Mouse (Mus musculus): Measurements from ENCODE around the gene Mllt11. TPM values are rescaled to one million over a fixed set of nuclear protein-coding genes. Genes with fewer than 3 reads are reported as not detected.

Mllt11 gene
- polyA plus RNA-seq, 1 experiment from 2014 or later = 2.0 TPM

GRCm38 (mm10) chr3:95210585-95210984 is 21.4 kb downstream of the Mllt11 start:
- no peak for ATAC-seq (ENCODE audit: low read depth)
- no peak overlapping the region for H3K9ac ChIP-seq (ENCODE audit: low read depth, low read length)
- WGBS (ENCODE audit: insufficient replicate concordance) = 88% methylated on average over 2 of the region's 2 CpGs
- H3K4me3 ChIP-seq (ENCODE audit: low read depth, low read length) = no peak overlapping the region
- no peaks in the 10 kb centered on the region for H3K9me3 ChIP-seq (replicated peaks; ENCODE audit: control insufficient read depth, low read length)
- peaks cover 25% of the 10 kb centered on the region for H3K36me3 ChIP-seq (ENCODE audit: control insufficient read depth, insufficient read depth)
- no peak overlapping the region for H3K27ac ChIP-seq (ENCODE audit: low read length)
- no peaks in the 10 kb centered on the region for H3K27me3 ChIP-seq (ENCODE audit: control insufficient read depth, insufficient read depth, low read depth, low read length)
- H3K4me2 ChIP-seq (ENCODE audit: low read depth, low read length) = no peak overlapping the region
- H3K4me1 ChIP-seq (ENCODE audit: control insufficient read depth, low read depth, low read length) = peaks cover 6% of the 10 kb centered on the region; the same call in 1 of the 2 replicates

GRCm38 (mm10) chr3:95208286-95208685 is 23.7 kb downstream of the Mllt11 start:
- Histone ChIP-seq H3K9ac (ENCODE audit: low read depth, low read length) (no peak overlapping the region), H3K36me3 (ENCODE audit: control insufficient read depth, insufficient read depth) (peaks cover 36% of the 10 kb centered on the region), H3K27me3 (ENCODE audit: control insufficient read depth, insufficient read depth, low read depth, low read length) (no peaks in the 10 kb centered on the region), H3K4me2 (ENCODE audit: low read depth, low read length) (no peak overlapping the region), H3K4me1 (ENCODE audit: control insufficient read depth, low read depth, low read length) (no peaks in the 10 kb centered on the region; the same call in 1 of the 2 replicates), H3K9me3 (replicated peaks; ENCODE audit: control insufficient read depth, low read length) (no peaks in the 10 kb centered on the region), H3K27ac (ENCODE audit: low read length) (no peak overlapping the region), H3K4me3 (ENCODE audit: low read depth, low read length) (no peak overlapping the region)
- no peak for ATAC-seq (ENCODE audit: low read depth)
- 92% methylated on average over 4 of the region's 4 CpGs for WGBS (ENCODE audit: insufficient replicate concordance)

GRCm38 (mm10) chr3:95203880-95204279 is 28.1 kb downstream of the Mllt11 start:
- Histone ChIP-seq H3K27me3 (ENCODE audit: control insufficient read depth, insufficient read depth, low read depth, low read length) (no peaks in the 10 kb centered on the region), H3K27ac (ENCODE audit: low read length) (no peak overlapping the region), H3K9ac (ENCODE audit: low read depth, low read length) (no peak overlapping the region), H3K36me3 (ENCODE audit: control insufficient read depth, insufficient read depth) (peaks cover 70% of the 10 kb centered on the region), H3K9me3 (replicated peaks; ENCODE audit: control insufficient read depth, low read length) (no peaks in the 10 kb centered on the region), H3K4me3 (ENCODE audit: low read depth, low read length) (no peak overlapping the region), H3K4me2 (ENCODE audit: low read depth, low read length) (no peak overlapping the region), H3K4me1 (ENCODE audit: control insufficient read depth, low read depth, low read length) (no peaks in the 10 kb centered on the region)
- WGBS (ENCODE audit: insufficient replicate concordance) = 88% methylated on average over 6 of the region's 6 CpGs
- no peak for ATAC-seq (ENCODE audit: low read depth)

GRCm38 (mm10) chr3:95200562-95200961 is 31.4 kb downstream of the Mllt11 start:
- ATAC-seq (ENCODE audit: low read depth) = no peak
- Histone ChIP-seq H3K4me2 (ENCODE audit: low read depth, low read length) (no peak overlapping the region), H3K4me3 (ENCODE audit: low read depth, low read length) (no peak overlapping the region), H3K4me1 (ENCODE audit: control insufficient read depth, low read depth, low read length) (no peaks in the 10 kb centered on the region), H3K27ac (ENCODE audit: low read length) (no peak overlapping the region), H3K27me3 (ENCODE audit: control insufficient read depth, insufficient read depth, low read depth, low read length) (no peaks in the 10 kb centered on the region), H3K9me3 (replicated peaks; ENCODE audit: control insufficient read depth, low read length) (no peaks in the 10 kb centered on the region), H3K9ac (ENCODE audit: low read depth, low read length) (no peak overlapping the region), H3K36me3 (ENCODE audit: control insufficient read depth, insufficient read depth) (peaks cover 80% of the 10 kb centered on the region)
- 76% methylated on average over 2 of the region's 2 CpGs for WGBS (ENCODE audit: insufficient replicate concordance)

GRCm38 (mm10) chr3:95200132-95200531 is 31.8 kb downstream of the Mllt11 start:
- Histone ChIP-seq H3K4me1 (ENCODE audit: control insufficient read depth, low read depth, low read length) (no peaks in the 10 kb centered on the region), H3K27me3 (ENCODE audit: control insufficient read depth, insufficient read depth, low read depth, low read length) (no peaks in the 10 kb centered on the region), H3K4me3 (ENCODE audit: low read depth, low read length) (no peak overlapping the region), H3K9ac (ENCODE audit: low read depth, low read length) (no peak overlapping the region), H3K27ac (ENCODE audit: low read length) (no peak overlapping the region), H3K36me3 (ENCODE audit: control insufficient read depth, insufficient read depth) (peaks cover 78% of the 10 kb centered on the region), H3K9me3 (replicated peaks; ENCODE audit: control insufficient read depth, low read length) (no peaks in the 10 kb centered on the region), H3K4me2 (ENCODE audit: low read depth, low read length) (no peak overlapping the region)
- ATAC-seq (ENCODE audit: low read depth) = no peak
- WGBS (ENCODE audit: insufficient replicate concordance) = 87% methylated on average over 7 of the region's 7 CpGs

- Histone ChIP-seq H3K36me3 (ENCODE audit: control insufficient read depth, insufficient read depth) (peaks cover 75% of the 10 kb centered on the region), H3K4me2 (ENCODE audit: low read depth, low read length) (no peak overlapping the region), H3K4me1 (ENCODE audit: control insufficient read depth, low read depth, low read length) (no peaks in the 10 kb centered on the region), H3K9me3 (replicated peaks; ENCODE audit: control insufficient read depth, low read length) (no peaks in the 10 kb centered on the region), H3K4me3 (ENCODE audit: low read depth, low read length) (no peak overlapping the region), H3K27ac (ENCODE audit: low read length) (no peak overlapping the region), H3K27me3 (ENCODE audit: control insufficient read depth, insufficient read depth, low read depth, low read length) (no peaks in the 10 kb centered on the region), H3K9ac (ENCODE audit: low read depth, low read length) (no peak overlapping the region)
- 63% methylated on average over 1 of the region's 1 CpGs for WGBS (ENCODE audit: insufficient replicate concordance)
- no peak for ATAC-seq (ENCODE audit: low read depth)
Measured at GRCm38 (mm10) chr3:95199101-95199500, 32.9 kb downstream of the Mllt11 start.

- 80% methylated on average over 2 of the region's 2 CpGs for WGBS (ENCODE audit: insufficient replicate concordance)
- Histone ChIP-seq H3K27ac (ENCODE audit: low read length) (no peak overlapping the region), H3K4me1 (ENCODE audit: control insufficient read depth, low read depth, low read length) (no peaks in the 10 kb centered on the region), H3K27me3 (ENCODE audit: control insufficient read depth, insufficient read depth, low read depth, low read length) (no peaks in the 10 kb centered on the region), H3K4me2 (ENCODE audit: low read depth, low read length) (no peak overlapping the region), H3K4me3 (ENCODE audit: low read depth, low read length) (no peak overlapping the region), H3K9me3 (replicated peaks; ENCODE audit: control insufficient read depth, low read length) (no peaks in the 10 kb centered on the region), H3K9ac (ENCODE audit: low read depth, low read length) (no peak overlapping the region), H3K36me3 (ENCODE audit: control insufficient read depth, insufficient read depth) (peaks cover 56% of the 10 kb centered on the region)
- no peak for ATAC-seq (ENCODE audit: low read depth)
Measured at GRCm38 (mm10) chr3:95195772-95196171, 36.2 kb downstream of the Mllt11 start.

GRCm38 (mm10) chr3:95194721-95195135 is 37.2 kb downstream of the Mllt11 start:
- Histone ChIP-seq H3K4me3 (ENCODE audit: low read depth, low read length) (no peak overlapping the region), H3K9me3 (replicated peaks; ENCODE audit: control insufficient read depth, low read length) (no peaks in the 10 kb centered on the region), H3K4me2 (ENCODE audit: low read depth, low read length) (no peak overlapping the region), H3K36me3 (ENCODE audit: control insufficient read depth, insufficient read depth) (peaks cover 54% of the 10 kb centered on the region), H3K27me3 (ENCODE audit: control insufficient read depth, insufficient read depth, low read depth, low read length) (no peaks in the 10 kb centered on the region), H3K9ac (ENCODE audit: low read depth, low read length) (no peak overlapping the region), H3K4me1 (ENCODE audit: control insufficient read depth, low read depth, low read length) (no peaks in the 10 kb centered on the region), H3K27ac (ENCODE audit: low read length) (no peak overlapping the region)
- no peak for ATAC-seq (ENCODE audit: low read depth)
- WGBS (ENCODE audit: insufficient replicate concordance) = 81% methylated on average over 6 of the region's 6 CpGs

- Histone ChIP-seq H3K9me3 (replicated peaks; ENCODE audit: control insufficient read depth, low read length) (no peaks in the 10 kb centered on the region), H3K27me3 (ENCODE audit: control insufficient read depth, insufficient read depth, low read depth, low read length) (no peaks in the 10 kb centered on the region), H3K4me2 (ENCODE audit: low read depth, low read length) (no peak overlapping the region), H3K9ac (ENCODE audit: low read depth, low read length) (no peak overlapping the region), H3K36me3 (ENCODE audit: control insufficient read depth, insufficient read depth) (peaks cover 68% of the 10 kb centered on the region), H3K4me3 (ENCODE audit: low read depth, low read length) (no peak overlapping the region), H3K27ac (ENCODE audit: low read length) (no peak overlapping the region), H3K4me1 (ENCODE audit: control insufficient read depth, low read depth, low read length) (no peaks in the 10 kb centered on the region)
- ATAC-seq (ENCODE audit: low read depth) = no peak
- WGBS (ENCODE audit: insufficient replicate concordance) = 89% methylated on average over 6 of the region's 6 CpGs
Measured at GRCm38 (mm10) chr3:95186888-95187287, 45.1 kb downstream of the Mllt11 start.
